Mouse (Mus musculus): Measurements from ENCODE around the gene Zbtb34.

Gene Zbtb34

DNA sequence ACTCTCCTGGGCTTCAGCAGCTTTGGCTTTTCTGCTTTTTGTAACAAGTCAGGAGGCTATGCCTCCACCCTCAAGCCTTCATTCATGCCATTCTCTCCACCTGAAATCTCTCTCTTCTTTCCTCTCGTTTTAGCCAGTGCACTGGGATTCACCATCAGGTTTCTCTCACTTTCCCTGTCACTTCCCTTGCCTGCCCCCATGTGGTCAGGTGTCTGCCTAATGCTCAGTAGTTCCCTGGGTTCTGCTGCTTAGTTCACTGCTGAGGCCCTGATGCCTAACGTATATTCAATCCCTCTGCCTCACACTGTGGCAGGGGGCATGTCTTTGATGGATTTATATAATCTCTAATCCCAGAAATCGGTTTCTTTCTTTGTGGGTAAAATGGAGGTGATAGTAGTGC, 29.9 kb downstream of the Zbtb34 start:
- DNase-seq (ENCODE audit: low read depth, low spot score), result peak; percentile 56

DNA sequence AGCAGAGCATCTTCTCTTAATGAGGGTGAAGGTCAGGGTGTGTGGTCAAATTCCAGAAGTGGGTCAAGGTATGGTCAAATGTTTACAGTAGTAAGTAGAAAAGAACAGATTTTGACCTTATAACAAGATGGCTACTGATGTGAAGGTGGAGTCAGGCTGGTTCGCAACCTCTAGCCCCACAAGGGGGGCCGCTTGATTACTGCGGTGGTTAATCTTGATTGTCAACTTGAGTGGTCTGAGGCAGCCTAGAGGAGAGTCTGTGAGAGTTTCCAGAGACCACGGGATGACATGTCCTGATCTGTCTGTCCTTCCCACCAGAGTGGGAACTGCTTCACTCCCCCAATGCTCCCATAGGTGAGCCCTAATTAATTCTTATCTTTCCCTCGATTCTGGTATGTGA, 30.6 kb downstream of the Zbtb34 start:
- DNase-seq (ENCODE audit: low read depth, low spot score), result no peak

DNA sequence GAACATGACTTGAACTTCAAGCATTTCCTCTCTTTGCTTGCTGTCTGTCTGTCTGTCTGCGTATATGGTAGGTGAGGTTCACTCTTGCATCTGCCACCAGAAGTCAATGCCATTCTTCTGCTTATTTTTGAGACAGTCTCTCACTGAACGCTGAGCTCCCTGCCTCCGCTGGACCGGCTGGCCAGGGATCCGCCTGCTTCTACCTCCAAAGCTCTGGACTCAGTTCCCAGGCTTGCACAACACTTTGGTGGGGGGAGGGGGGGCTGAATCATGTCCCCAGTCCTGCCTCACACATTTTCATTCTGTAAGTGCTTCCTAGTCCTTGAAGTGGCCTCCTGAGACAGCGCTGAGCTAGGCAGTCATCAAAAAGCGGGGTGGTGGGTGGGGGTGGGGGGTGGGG, 32.0 kb downstream of the Zbtb34 start:
- DNase-seq (ENCODE audit: low read depth, low spot score), result no peak

DNA sequence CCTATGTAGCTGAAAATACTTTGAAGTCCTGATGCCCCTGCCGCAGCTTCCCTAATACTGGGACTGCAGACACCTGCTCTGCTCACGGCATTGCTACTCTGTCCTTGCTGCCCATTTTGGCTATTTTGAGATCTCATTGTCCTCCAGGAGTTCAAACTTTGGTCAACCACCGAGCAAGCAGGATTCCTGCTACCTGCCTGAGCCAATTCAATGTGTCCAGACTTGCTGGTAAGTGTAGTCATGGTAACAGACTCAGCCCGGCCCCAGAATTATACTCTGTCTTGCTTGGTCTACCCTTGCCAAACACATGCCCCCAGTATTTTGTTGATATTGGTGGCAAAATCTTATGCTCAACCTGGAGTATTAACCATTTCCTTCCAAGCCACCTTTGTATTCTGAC, 34.1 kb downstream of the Zbtb34 start:
- no peak for DNase-seq (ENCODE audit: low read depth, low spot score)

DNA sequence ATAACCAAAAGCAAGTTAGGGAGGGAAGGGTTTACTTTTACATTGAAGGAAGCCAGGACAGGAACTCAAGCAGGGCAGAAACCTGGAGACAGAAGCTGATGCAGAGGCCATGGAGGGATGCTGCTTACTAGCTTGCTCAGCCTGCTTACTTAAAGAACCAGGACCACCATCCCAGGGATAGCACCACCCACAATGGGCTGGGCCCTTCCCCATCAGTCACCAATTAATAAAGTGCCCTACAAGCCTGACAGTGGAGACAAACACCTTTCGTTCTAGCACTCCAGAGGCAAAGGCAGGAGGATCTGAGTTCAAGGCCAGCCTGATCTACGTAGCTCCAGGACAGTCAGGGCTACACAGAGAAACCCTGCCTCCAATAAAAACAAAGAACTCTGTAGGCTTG, 36.1 kb downstream of the Zbtb34 start:
- DNase-seq (ENCODE audit: low read depth, low spot score), result no peak

DNA sequence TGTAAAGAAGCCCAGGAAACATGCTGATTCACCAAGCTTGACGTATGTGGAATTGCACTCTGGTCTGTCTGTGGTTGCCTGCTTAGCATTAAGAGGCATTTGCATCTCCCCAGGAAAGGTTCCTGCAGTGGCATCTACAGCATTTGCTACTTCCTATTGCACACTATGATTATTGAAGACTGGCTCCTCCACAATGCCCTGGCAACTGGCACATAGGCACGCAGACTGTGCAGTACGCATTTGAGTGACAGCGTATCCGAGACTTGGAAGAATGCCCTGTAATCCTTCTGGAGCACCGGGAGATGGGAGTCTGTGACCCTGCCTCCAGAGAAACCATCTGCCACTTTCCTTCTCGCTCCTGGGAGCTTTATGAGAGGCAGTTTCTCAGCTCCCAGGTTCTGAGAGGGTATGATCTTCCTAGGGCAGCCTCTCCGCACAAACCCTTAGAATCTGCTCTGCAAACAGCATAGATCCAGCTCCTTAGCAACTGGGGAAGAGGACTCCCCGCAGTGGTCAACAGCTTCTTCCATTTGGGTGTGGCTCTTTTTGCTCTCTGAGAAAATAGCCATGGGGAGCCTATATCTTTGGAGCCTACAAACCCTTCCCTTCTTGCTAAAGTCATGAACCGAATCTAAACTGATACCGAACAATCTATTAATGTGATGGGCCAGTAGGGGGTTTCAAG, 37.0 kb downstream of the Zbtb34 start:
- DNase-seq (ENCODE audit: low read depth, low spot score), result no peak

DNA sequence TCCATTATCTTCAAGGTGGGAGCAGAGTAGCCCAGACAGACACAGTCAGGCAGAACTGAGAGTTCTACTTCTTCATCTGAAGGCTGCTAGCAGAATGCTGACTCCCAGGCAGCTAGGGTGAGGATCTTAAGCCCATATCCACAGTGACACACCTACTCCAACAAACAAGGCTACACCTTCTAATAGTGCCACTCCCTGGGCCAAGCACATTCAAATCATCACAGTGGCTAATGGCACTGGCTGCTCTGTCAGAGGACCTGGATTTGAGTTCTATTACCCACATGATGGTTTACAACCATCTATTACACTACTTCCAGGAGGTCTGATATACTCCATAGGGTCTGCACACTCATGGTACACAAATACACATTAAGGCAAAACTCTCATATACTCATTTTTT, 38.1 kb downstream of the Zbtb34 start:
- DNase-seq (ENCODE audit: low read depth, low spot score), result no peak

DNA sequence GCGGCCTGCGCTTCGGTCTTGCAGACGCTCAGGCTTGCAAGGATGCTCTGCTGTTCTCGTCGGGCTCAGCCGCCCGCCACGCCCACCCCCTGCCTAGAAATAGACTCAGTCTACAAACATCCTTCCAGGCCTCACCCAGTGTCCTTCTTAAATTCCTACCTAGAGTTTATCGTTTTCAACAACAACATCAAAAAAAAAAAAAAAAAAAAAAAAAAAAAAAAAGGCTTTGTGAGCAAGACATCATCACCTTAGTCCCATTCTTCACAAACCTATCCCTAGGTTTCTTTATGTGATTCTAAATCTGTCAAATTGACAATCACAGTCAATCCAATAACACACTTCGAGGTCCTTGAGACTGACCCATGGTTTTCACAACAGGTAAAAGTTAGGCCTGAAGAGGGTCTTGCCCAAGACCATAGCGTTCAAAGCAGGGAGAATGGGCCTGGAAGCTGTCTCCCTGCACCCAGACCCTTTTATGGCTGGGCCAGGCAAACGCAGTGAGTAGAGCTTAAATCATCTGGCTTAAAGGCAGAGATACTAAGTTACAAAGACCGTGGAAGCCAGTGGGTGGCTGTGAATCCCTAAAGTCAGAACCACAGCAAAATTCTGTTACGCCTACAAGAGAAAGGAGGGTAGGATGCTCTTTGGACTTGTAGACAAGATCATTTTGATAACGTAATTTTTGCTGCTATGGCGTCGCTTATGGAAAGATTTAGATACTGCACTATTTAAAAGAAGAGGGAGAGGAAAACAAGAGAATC, 59.3 kb downstream of the Zbtb34 start:
- no peak for DNase-seq (ENCODE audit: low read depth, low spot score)

DNA sequence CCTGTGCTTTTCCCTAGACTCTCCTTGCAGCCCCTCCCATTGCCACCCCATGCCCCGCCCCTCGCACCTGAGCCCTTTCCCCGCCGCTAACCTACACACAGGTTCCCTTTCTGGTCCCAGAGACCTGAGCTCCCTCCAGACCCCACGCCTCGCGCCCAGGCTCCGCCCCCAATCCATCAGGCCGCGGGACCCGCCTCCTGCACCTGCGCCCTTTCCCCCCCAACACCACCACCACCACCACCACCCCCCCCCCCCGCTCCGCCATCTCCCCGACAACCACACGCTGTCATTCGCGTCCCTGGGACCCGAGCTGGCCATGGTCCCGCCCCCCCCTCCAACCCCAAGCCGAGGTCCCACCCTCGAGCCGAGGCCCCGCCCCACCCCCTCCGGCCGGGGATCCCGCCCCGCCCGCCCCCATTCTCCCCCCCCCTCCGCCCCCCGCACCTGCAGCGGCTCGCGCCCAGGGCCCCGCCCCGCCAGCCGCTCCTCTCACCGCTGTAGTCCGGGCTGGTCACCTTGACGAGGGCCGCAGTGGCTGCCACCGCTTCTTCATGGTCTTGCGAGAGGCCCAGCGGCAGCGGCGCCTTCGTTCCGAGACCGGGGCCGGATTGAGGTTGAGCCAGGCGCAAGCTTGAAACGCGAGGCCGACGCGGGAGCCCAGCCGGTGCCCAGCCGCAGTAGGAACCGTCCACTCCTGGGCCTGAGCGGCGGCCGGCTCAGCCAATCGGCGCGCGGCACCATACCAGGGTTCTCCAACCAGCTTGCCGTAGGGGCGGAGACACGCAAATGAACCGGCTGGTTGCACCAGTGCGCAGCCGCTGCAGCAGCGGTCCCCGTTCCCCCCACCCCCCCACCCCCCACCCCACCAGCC, 60.1 kb downstream of the Zbtb34 start, which contains the start of gene Ralgps1:
TSS of gene Ralgps1 (minus strand) at position 710 of the 871 bp plus-strand sequence.
- peak; percentile 97 for DNase-seq (ENCODE audit: low read depth, low spot score)

DNA sequence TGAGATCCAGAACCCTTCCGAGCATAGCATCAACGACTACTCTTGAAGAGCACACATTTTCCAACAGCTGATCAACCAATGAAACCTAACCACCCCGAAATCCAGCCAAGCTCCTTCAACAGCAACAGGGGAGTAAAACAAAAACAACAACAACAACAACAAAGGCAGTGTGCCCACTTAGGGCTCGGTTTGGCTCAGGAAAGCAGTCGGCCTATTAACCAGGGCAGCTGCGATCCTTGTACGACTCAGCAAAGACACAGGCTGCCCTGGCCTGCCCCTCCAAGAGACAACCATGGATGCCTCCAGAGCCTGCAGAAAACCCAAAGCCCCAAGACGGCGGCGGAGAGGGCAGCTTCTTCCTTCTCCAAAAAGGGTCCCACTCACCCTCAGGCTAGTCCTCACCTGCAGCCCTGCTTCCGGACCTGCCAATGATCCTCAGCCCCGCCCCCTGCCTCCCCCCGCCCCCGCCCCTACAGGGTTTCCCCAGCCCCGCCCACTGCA, 60.8 kb downstream of the Zbtb34 start:
- DNase-seq (ENCODE audit: low read depth, low spot score), result no peak

DNA sequence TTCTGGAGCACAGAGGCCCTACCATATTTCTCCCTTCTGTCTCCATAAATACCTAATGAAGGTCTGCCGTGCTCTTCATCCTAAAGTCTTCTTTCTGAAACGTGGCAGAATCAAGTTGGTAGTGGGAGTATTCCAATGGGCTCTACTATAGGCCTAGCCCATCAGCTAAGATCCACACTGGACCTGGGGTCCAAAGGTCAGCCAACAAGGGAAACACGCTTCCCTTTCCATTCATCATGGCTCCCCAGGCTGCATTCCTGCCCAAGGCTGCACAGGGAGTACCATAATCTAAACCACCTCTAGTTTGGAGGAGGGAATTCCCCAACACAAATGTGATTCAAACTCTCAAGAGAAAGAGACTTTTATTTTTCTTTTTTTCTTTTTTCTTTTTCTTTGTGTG, 61.7 kb downstream of the Zbtb34 start:
- DNase-seq (ENCODE audit: low read depth, low spot score), result no peak

DNA sequence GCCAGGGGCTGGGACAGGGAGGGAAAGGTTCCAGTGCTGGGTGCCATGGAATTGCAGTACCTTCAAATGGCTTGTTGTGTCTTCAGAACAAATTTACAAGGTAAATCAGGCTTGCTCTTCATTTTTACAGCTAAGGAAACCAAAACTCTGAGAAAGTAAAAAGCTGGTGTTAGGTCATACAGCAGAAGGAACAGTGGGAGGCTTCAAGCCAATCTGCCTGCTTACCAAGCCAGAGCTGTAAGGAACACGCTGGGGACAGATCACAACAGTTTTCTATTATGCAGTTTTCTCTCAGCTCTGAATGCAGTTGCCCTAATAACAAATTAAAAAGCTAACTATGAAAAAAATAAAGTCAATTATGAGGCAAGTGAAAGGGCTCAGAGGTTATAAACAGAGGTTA, 62.6 kb downstream of the Zbtb34 start:
- DNase-seq (ENCODE audit: low read depth, low spot score), result no peak

DNA sequence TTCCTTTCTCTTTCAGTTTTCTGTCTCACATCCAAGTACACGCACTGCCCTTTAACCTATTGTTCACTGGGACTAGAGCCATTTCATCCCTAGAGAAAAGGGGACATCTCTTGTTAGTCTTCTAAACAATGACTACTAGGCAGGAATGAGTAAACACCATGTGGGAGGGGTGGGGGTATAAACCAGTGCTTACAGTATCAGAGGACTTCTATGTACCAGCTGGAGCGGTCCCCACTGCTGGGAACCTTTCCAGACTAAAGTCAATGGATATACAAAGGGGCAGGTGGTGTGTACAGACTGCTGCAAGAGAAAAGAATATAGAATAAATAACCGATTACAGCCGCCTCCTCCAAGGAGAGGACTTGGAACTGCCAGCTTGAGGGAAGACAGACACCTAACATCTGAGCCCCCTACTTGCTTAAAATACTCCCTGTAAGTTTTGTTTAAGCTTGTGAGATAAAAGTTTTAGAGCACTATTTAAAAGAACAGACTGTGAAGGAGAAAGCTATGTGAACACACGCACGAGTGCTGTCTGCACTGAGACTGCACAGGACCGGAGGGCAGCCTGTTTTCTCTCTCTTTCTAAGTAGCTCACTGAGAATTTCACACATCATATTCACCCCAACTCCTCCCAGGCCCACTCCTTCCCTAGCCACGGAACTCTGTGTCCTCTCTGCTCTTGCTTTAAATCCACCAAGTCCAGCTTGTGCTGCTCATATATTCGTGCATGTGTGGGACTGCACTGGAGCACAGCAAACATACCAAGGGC, 65.2 kb downstream of the Zbtb34 start:
- no peak for DNase-seq (ENCODE audit: low read depth, low spot score)

DNA sequence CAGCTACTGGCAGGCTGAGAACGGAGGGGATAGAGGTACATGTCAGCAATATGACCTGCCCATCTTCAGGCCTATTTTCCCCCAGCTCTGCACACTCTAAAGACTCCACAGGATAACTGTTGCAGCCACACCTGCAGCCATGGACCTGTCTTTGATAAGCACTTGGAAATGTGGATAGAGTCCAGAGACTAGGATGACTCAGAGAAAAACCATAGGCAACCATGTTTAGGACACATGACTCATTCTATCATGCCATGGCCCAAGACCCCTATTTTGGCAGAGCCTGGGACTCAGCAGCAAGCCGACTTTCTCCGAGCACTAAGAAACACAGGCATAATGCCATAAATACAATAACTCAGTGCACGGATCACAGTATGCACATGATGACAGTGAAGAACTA, 66.5 kb downstream of the Zbtb34 start:
- DNase-seq (ENCODE audit: low read depth, low spot score), result peak; percentile 56

DNA sequence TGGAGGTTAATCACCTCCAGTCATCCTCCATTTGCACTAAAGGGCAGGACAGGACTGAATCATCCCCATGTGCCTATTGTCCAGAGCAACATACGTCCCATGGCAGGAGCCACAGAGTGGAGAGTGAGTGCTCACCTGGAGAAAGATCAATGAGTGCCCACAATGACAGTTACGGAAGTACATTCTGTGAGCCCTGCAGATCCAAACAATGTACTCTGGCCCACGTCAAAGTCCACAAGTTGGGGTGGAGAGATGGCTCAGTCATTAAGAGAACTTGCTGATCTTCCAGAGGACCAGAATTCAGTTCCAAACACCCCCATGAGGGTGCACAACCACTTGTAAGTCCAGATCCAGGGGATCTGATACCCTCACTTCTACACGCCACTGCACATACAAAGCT, 67.2 kb downstream of the Zbtb34 start:
- DNase-seq (ENCODE audit: low read depth, low spot score), result no peak

DNA sequence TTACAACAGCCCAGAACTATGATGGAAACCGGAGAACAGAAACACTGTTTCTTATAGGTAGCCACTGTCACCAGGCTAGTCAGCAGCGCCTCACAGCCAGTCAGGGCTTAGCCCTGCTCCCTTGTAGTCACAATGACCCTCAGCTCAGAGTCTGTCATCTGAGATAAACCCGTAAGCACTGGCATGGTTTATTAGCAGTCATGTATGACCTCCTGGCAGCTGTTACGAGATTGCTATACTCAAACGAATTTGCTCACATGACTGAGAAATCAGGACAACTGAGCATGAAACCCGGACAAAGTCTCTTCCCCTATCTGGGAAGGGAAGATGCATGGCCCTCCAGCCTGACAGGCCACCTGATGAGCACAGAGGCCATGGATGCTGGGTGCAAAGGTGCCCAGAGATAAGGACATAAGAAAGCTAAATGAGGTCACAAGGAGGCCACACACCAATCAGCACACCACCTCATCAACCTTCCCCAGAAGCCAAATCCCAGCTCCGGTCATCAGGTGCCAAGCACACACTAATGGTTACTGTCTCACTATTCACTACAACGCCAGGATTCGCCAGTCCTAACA, 69.9 kb downstream of the Zbtb34 start:
- DNase-seq (ENCODE audit: low read depth, low spot score), result no peak

DNA sequence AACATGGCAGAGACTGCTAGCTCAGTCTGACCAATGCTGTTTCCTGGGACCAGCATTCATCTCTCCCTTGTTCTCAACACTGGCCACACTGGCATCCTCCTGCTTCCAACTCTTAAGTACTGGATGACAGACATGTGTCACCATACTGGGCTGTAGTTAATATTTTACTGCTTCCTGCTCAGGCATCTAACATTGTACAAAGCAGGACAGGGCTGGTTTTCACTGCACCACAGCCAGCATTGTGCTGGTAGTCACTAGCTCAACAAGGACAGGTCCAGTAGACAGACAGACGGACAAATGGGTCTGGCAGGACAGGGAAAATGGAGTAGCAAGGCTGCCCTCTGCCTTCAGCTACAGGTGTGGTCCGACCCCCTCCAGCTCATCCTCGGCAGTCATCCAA, 70.6 kb downstream of the Zbtb34 start:
- no peak for DNase-seq (ENCODE audit: low read depth, low spot score)

DNA sequence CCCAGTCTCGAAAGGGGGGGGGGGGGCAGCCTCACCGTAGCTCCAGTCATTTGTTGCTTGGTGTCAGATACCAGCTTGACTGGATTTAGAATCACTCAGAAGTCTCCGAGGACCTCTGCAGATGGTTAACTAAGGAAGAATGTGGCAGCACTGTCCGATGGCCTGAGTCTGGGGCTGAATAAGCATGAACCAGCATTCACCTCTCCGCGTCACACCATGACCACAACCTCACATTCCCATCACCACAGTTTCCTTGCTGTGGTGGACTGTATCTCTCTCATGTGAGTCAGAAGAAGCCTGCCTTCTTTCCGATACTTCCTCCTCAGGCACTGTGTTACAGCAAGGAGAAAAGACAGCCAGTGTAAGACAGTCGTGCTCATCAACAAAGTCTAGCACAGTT, 71.9 kb downstream of the Zbtb34 start:
- DNase-seq (ENCODE audit: low read depth, low spot score), result peak; percentile 69

DNA sequence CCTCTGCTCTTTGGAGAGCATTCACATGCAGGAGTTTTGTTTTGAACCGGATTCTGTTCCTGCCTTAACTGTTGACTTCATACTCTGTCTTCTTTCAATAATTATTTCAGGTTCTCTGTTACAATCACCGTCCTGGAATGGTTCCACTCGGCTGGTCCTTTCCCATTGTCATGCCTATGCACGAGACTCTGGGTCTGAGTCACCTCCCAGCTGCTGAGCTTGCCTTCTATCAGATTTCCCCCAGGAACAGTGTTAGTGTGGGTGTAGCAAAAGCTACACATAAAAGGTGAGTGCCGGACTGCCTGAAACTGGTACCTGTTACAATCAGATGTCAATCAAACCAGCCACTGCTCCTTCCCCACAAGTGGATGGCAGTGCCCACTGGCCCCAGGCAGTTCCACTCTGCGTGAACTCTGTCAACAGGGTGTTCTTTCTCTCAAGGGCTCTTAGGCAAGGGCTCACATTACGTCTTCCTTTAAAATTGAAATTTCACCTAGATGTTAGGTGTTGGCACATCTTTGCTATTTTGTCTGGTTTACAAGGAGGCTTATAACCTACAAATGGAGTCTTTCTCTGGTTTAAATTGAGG, 73.8 kb downstream of the Zbtb34 start:
- DNase-seq (ENCODE audit: low read depth, low spot score), result peak; percentile 52

All from 3T3-L1 (cell line).